Mouse (Mus musculus) left cerebral cortex, adult 9 months (tissue): Measurements from ENCODE around the gene Galntl6.

Experiments
- DNase-seq, 2 experiments: peaks; one replicate each; pipeline ENCODE4 v3.0.0; 2022; ENCODE audit warnings: low spot score in 2 of 2

Gene Galntl6

GRCm38 (mm10) chr8:58912196-58912839 lies at the start of gene Galntl6:
TSS of gene Galntl6 (minus strand) at chr8:58912640.
- DNase-seq: peak; percentile 22 to 49

- no peak for DNase-seq
Measured at GRCm38 (mm10) chr8:58957195-58957739, 44.8 kb upstream of the Galntl6 start.

GRCm38 (mm10) chr8:58943773-58944172 lies 31.3 kb upstream of the Galntl6 start:
- no peak for DNase-seq

- DNase-seq: no peak
Measured at GRCm38 (mm10) chr8:58931066-58931465, 18.6 kb upstream of the Galntl6 start.

- no peak for DNase-seq
Measured at GRCm38 (mm10) chr8:58915142-58915541, 2.7 kb upstream of the Galntl6 start.

- no peak for DNase-seq
Measured at GRCm38 (mm10) chr8:58913640-58913968, 1.2 kb upstream of the Galntl6 start.

- DNase-seq: peak in 1 of 2 experiments; percentile 25
Measured at GRCm38 (mm10) chr8:58912840-58913639, 600 bp upstream of the Galntl6 start.

GRCm38 (mm10) chr8:58911677-58912076 lies 763 bp downstream of the Galntl6 start, which contains the start of gene BC030500:
TSS of gene BC030500 (plus strand) at chr8:58911755.
- DNase-seq: no peak

- DNase-seq: no peak
Measured at GRCm38 (mm10) chr8:58904465-58904864, 8.0 kb downstream of the Galntl6 start.

- no peak for DNase-seq
Measured at GRCm38 (mm10) chr8:58895960-58896359, 16.5 kb downstream of the Galntl6 start.

GRCm38 (mm10) chr8:58890591-58890990 lies 21.8 kb downstream of the Galntl6 start:
- DNase-seq: no peak

GRCm38 (mm10) chr8:58886405-58886804 lies 26.0 kb downstream of the Galntl6 start:
- DNase-seq: no peak

GRCm38 (mm10) chr8:58824347-58824746 lies 88.1 kb downstream of the Galntl6 start:
- DNase-seq: no peak

- DNase-seq: peak in 1 of 2 experiments; percentile 19
Measured at GRCm38 (mm10) chr8:58805190-58805589, 107.2 kb downstream of the Galntl6 start.

- DNase-seq: no peak
Measured at GRCm38 (mm10) chr8:58801847-58802246, 110.6 kb downstream of the Galntl6 start.

GRCm38 (mm10) chr8:58753769-58754168 lies 158.7 kb downstream of the Galntl6 start:
- DNase-seq: no peak

GRCm38 (mm10) chr8:58737963-58738362 lies 174.5 kb downstream of the Galntl6 start:
- no peak for DNase-seq

- no peak for DNase-seq
Measured at GRCm38 (mm10) chr8:58691761-58692160, 220.7 kb downstream of the Galntl6 start.

- DNase-seq: no peak
Measured at GRCm38 (mm10) chr8:58677847-58678450, 234.5 kb downstream of the Galntl6 start.

GRCm38 (mm10) chr8:58669075-58669474 lies 243.4 kb downstream of the Galntl6 start:
- DNase-seq: no peak

GRCm38 (mm10) chr8:58660019-58660418 lies 252.4 kb downstream of the Galntl6 start:
- no peak for DNase-seq

GRCm38 (mm10) chr8:58655631-58656030 lies 256.8 kb downstream of the Galntl6 start:
- peak; percentile 4 to 38 for DNase-seq
